Mouse (Mus musculus): ENCODE measurements around the gene Clstn2.

The Clstn2 gene

DNA sequence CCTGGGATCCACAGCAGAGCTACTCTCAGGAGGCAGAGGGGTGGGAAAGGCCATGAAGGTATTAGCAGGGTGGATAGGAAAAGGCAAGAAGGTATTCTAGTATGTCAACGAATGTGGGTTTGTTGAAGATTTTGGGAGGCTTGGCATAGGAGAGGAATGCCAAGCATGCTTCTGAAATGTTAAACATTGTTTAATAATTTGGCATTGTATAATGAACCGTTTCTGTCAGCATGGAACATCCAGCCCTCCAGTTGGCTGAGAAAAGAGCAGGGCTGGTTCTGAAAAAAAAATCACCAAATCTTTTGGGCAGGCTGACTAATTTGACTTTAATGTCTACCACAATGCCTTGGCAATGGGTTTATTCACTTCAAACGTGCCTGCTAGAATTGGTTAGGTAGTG, 355.9 kb downstream of the Clstn2 start:
- DNase-seq, result no peak

DNA sequence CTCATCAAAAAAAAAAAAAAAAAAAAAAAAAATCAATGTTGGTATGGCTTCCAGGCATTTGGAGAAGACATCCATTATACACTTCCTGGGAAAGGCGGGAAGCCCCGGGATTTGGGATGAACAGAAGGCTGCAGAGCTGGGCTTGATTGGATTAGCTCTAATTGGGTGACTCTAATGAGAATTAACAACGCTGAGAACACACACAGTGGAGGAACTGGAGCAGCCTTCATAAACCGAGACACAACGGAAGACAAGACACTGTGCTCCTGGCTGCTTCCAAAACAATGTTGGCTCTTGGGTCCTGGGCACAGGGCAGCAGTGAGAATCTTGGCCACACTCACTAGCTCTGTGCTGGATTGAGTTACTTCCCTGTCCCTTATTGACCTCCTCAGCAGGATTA, 360.3 kb downstream of the Clstn2 start:
- no peak for DNase-seq

GRCm38 (mm10) chr9:97672224-97672623, 360.8 kb downstream of the Clstn2 start:
- DNase-seq, result no peak

DNA sequence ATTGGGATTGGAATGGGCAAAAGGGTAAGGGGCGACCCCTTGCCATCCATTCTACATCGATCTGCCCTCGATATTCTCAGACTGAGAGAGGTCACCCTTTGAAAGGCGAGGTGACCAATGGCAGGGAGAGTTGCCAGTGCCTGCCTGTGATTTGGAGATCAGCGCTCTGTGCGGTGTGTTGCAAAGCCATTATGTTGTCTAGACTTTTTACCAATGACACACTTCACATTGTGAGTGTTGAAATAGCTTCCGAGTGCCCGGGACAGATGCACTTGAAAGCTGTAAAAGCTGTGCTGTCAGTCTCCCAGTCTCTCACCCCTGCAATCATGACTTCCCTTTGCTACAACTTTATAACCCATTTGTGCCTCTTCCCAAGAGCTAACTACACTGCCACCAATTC, 362.3 kb downstream of the Clstn2 start:
- no peak for DNase-seq

- no peak for DNase-seq
These were observed 372.0 kb downstream of the Clstn2 start for GRCm38 (mm10) chr9:97660989-97661388.

GRCm38 (mm10) chr9:97658736-97659135, 374.2 kb downstream of the Clstn2 start:
- no peak for DNase-seq

DNA sequence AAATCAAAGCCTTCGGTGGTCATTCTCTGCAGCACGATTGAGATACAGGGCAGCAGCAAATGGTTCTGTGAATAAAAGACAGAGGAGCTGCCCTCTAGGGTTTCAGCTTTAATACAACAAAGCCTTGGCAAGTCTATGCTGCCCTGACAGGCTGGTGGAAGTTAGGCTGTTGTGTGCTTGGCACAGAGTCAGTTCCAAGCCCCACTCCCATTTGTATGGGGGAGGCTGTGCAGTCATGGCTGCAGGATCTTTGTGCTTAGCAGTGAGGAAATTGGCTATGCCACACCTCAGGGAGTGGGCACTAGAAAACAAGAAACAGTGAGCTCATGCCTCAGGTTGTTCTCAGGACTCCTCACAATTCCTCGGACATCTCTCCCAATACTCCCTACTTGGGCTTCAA, 384.6 kb downstream of the Clstn2 start:
- DNase-seq, result no peak

- no peak for DNase-seq
These were observed 387.2 kb downstream of the Clstn2 start for GRCm38 (mm10) chr9:97645746-97646145.

GRCm38 (mm10) chr9:97642396-97642795, 390.6 kb downstream of the Clstn2 start:
- DNase-seq, result no peak

DNA sequence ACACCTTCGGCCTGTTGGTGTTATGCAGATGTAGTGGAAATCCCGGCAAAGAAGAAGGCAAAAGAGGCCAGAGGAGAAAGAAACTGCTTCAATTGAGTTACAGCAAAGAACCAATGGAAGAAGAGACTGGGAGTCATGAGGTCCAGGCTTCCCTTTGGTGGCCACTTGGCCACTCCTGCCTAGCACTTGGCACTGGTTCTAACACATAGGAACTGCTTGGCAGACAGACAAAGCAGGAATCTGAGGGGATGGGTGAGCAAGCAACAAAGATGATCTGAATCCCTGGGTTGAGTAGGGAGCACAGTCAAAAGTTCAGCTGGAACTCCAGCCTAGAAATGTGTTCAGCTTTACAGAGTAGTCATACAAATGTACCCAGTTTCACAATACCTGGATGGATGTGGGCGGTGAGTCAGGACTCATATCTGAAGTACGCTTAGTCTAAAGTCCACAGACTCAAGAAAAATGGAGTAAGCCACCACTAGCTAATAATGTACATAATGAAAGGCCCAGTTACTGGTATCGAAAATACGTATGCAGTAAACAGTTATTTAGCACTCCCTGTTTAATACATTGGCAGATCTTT, 392.9 kb downstream of the Clstn2 start:
- DNase-seq, result no peak

DNA sequence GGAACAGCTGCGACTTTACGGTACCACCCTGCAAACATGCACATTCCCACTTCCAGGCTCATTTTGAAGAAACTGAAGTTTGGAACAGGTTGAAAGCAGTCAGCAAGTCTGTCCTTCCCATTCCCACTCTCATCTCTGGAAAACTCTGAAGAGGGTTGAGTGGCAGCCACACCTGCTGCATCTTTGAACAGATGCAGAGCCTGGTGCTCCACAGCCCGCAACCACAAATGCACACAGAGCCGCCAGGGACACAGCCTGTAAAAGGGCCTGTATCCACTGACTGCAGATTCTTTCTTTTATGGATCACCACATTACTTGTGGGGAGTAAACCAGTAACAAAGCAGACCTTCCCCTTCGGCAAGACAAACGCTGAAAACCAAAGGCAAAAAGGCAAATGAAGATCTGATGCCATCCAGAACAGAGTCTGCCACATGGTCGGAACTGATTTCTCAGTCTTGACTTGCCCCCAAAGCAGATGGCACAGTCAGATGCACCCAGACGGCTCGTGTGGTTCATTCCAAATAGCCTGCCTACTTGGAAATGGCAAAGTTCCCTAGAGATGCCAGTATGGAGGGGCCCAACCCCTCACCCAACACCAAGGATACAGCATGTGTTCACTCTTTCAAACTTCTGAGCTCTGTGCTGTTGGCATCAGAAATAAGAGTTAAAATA, 394.2 kb downstream of the Clstn2 start:
- no peak for DNase-seq

GRCm38 (mm10) chr9:97635351-97635750, 397.6 kb downstream of the Clstn2 start:
- DNase-seq, result no peak

- no peak for DNase-seq
These were observed 398.1 kb downstream of the Clstn2 start for GRCm38 (mm10) chr9:97634831-97635230.

DNA sequence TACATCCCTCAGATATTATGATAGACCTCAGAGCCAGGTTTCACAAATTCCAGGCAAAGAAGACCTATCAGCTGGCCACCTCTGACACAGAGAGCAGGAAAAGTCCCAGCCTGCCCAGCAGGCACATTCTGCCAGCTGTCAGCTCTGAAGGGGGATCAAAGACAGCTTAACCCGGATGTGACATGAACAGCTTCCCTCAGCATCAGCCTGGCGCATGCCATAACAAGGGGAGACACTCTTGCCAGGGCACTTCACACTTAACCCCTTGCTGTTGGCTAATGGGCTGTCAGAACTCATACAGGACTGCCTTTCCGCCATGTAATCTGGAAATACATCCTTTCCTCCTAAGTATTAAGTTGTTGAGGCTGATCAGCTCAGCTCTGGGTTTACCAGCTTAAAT, 403.8 kb downstream of the Clstn2 start:
- DNase-seq, result no peak

- no peak for DNase-seq
These were observed 404.5 kb downstream of the Clstn2 start for GRCm38 (mm10) chr9:97628361-97628908.

GRCm38 (mm10) chr9:97627916-97628315, 405.1 kb downstream of the Clstn2 start:
- no peak for DNase-seq

GRCm38 (mm10) chr9:97610566-97610965, 422.4 kb downstream of the Clstn2 start:
- DNase-seq, result no peak

GRCm38 (mm10) chr9:97603729-97604128, 429.3 kb downstream of the Clstn2 start:
- no peak for DNase-seq

DNA sequence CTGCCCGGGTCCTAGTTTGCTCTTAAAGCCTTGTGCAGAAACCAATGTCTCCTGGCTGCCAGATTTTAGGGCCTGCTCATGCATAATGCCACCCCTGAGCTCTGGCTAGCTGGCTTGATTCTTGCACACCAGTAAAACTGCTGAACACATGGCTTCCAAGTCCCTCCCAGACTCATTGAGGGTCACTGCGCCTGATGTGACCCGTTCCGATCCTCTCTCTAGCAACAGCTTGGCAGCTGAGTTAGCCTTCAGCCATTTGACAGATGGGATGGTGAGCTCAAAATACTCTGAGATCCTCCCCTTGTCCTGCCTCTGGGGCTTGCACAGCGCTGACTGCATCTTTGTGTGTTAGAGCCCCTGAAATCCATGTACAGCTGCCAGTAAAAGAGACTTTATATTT, 430.5 kb downstream of the Clstn2 start:
- DNase-seq, result no peak

GRCm38 (mm10) chr9:97599006-97599405, 434.0 kb downstream of the Clstn2 start:
- no peak for DNase-seq

DNA sequence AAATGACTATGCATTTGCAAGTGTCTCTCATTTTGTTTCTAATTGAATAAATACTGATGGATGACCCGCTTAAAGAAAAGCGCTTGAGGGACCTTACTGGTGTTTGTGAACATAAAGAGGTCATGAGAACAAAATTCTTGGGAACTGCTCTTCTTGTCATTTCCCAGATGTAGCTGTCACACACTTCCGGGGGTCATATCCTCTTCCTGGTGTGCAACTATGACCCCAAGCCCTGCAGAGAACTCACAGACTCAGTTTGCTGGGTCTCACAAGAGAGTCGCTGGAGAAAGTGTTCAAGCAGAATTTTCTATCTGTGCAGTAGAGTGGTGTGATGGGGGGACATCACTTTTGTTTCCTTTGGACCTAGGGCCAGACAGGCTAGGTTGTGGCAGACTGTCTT, 442.3 kb downstream of the Clstn2 start:
- DNase-seq, result no peak

DNA sequence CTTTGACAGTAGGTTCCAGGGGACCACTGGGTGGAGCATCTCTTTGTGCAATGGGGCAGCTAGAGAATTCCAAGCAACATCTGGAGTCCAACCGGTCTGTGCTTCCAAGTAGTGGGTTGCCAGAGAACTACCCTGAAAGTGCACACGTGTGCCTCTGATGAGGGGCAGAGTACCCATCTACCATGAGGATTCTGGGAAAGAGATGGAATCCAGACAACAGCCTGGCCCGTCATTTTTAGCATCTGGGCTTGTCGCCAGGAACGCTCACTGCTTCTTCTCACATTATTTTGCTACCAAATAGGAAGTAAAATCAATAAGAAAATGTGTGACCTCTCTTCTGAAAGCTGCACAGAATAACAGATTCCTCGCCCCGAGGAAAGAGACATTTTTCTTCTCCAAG, 462.1 kb downstream of the Clstn2 start:
- DNase-seq, result no peak

DNA sequence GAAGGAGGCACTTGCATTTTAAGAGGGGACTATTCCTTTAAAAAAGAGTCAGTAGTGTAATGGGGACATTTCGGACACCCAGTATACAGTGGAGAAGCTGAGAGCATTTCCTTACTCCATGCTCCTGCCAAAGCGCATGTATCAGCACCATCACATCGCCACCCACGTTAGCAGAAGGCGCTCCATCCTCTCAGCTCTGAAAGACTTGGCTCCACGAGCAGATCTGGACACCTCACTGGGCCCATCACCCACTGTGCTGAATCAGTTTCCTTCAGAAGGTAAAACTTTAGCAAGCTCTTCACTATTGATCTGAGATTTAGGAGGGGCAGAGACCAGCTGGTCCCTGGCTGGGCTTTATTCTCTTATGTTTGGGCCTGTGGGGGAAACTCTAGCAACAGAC, 469.9 kb downstream of the Clstn2 start:
- no peak for DNase-seq

- no peak for DNase-seq
These were observed 488.6 kb downstream of the Clstn2 start for GRCm38 (mm10) chr9:97544359-97544758.

DNA sequence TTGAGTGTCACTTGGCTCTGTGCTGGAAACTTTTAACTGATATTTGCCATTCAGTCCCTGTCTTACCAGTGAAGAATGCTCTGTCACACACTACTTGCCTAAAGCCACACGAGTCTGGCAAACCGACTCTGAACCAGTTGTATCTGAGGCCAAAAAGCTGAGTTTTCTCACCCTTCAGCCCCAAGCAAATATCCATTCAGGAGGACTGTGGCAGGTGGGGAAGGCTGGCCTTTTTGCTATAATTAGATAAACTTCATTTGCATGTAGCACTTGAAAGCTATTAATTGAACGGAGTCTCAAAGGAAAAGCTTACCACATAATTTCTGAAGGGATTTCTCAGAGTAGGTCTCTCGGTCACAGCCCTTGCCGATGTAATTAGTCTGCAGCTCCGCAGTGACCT, 491.6 kb downstream of the Clstn2 start:
- no peak for DNase-seq
